Mouse (Mus musculus) embryo, embryonic 10.5 days (tissue): ENCODE data around the gene Crat.

ENCODE experiments used
- DNase-seq: peaks from one replicate; pipeline ENCODE4 v3.0.0-alpha.2; 2015; ENCODE audit warnings: low spot score

Crat gene

DNA sequence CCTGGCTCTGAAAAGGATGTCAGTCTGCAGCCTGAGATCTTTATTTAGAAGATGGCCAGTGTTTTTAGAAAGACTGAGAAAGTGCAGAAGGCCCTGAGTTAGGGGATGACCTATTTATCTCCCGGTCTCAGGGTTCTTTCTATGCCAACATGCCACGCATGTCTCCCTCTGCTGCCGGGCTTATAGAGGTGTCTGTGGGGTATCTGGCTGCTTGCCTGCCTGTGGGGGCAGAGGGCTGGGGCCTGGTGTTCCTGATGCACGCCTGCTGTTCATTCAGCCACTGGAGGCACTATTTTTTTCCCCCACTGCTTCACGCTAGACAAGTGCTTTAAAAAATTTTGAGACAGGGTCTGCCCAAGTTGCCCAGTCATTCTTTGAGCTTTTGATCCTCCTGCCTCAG, 49.4 kb downstream of the Crat start:
- DNase-seq: no peak

DNA sequence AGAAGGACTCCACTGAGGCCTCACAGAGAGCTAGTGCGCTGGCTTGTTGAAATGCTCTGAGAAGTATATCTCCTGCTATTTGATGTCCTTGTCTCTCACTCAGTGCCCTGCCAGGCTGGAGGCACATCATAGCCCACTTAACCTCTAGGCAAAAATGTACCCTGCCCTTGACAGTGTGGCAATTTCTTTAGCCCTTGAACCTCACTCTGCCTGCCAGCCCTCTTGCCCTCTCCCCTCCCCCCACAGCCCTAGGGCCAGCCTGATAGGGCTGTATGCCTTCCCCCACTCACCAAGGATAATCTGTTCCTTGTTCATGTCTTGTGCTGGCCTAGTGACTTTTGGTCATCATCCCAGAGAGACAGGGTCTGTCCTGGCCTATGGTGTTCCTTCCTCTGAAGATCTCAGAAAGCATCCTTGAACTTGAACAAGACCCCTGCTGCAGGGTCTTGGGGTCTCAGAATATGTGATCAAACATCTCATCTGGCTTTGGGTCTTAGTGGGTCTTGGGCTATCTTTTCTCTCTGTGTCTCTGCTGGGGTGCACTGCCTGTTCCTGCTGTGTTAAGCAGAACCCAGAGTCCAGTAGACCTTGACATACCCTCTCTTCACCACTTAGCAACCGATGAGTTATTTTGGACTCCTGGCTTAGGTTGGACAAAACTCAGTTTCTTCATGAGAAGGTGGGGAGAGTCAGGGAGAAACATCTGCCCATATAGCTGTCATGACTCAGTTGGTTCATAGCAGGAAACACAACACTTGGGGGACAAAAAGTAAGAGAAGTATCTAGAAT, 50.1 kb downstream of the Crat start:
- no peak for DNase-seq

DNA sequence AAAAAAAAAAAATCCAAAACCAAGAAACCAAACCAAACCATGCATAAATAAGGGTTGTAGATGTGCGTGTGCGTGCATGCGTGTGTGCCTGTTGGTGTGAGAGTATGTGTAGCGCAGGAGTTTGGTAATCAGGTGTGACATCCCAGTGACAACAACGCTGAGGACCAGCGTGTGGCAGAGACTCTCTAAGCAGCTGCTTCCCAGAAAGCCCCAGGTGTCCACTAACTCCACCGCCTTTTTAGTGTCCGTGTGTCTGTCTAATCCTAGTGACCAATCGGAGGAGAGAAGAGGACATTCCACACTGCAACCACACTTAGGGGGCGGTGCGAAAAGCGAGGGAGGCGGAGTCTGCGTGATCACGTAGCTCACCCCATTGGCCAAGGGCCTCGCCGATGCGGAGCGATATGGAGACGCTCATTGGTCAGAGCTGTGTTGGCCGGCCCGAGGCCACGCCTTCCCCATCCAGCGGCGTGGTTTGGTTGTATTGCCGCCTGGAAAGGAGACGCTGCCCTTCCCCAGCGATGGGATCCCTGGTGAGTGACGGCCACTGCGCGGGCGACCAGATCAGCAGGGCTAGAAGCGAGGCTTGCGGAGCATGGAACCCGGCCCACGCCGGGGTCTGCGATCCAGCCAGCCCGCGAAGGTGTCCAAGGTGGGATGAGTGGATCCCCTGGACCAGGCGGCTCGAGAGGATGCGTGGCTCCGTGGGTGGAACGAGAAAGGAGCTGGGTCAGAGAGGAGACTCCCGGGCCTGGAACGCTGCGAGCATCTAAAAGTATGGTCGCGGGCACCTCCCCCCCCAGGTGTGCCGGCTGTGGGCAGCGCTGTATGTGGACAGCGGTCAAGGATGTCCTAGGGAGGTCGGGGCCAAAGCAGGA, 51.6 kb downstream of the Crat start, which contains the start of gene Miga2:
TSS of gene Miga2 (plus strand) at position 461 of the 878 bp plus-strand sequence.
- peak; percentile 100 for DNase-seq

DNA sequence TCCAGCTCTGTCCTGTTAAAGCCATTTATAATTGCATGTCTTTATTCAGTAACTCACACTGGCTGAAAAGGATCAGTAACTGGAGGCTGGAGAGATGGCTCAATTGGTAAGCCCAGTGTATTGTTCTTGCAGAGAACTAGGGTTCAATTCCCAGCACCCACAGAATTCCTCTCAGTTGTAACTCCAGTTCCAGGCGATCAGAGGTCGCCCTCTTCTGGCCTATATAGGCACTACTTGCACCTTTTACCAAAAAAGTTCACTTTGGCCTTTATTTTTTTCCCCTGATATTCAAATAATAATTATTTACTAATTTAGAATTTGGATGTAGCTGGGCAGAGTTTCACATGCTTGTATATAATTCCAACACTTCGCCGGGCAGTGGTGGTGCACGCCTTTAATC, 52.7 kb downstream of the Crat start:
- DNase-seq: peak; percentile 22

DNA sequence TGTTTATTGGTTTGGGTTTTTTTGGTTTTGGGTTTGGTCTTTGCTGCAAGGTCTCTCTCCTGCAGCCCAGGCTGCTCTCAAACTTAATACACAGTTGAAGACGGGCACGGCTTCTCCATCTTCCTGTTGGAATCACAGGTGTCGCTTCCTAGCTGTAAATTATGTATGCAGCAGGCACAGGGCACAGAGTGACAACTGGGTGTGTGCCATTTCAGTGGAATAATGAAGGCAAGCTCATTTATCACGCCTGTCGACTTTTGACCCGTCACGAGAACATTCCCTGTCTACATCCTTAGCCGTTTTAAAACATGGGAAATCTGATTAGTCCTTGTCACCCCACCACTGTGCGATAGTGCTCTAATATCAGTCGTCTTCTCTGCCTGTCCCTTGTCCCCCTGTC, 55.0 kb downstream of the Crat start:
- no peak for DNase-seq

DNA sequence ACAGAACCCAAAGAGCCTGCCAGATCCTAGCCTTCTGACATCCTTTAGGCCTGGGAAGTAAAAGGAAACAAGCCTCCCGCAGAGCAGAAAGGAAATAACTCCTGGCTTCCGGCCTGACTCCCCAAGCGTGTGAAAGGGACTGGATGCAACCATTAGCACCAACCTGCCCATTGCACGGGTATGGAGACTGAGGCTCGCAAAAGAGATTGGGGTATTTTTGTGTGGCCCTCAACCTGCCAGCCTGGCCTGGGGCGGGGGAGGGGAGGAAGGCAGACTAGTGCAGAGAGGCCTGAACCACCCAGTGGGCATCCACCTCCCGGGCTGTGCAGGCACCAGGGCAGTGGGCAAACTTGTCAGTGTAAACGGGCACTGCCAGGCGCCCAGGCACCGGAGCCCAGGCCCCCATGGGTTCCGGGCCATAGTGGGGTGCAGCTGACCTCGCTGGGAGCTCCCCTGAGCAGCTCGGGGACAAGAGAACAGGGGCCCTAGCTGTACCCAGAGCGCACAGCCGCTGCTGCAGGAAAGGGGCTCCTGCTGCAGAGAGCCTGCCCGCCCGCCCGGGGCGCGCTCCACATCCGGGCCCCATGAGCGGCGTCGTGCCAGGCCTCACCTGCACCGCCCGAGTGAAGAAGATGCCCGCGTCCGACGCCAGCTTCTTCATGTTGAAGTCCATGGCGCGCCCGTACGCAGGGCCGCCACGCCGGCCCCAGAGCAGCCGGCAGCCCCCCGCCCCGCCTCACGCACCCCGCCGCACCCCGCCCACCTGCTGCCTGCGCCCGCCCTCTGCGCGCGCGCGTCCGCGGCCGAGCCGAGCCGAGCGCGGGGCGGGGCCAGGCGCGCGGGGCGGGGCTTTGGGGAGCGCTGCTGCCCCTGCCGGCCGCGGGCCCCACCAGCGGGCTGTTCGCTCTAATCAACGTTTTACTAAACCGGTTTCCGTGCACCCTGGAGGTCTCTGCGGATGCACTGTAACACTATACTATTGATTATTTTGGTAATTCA, 56.8 kb downstream of the Crat start, which contains the start of gene Sh3glb2:
TSS of gene Sh3glb2 (minus strand) at position 805 of the 999 bp plus-strand sequence.
- peak; percentile 91 for DNase-seq

DNA sequence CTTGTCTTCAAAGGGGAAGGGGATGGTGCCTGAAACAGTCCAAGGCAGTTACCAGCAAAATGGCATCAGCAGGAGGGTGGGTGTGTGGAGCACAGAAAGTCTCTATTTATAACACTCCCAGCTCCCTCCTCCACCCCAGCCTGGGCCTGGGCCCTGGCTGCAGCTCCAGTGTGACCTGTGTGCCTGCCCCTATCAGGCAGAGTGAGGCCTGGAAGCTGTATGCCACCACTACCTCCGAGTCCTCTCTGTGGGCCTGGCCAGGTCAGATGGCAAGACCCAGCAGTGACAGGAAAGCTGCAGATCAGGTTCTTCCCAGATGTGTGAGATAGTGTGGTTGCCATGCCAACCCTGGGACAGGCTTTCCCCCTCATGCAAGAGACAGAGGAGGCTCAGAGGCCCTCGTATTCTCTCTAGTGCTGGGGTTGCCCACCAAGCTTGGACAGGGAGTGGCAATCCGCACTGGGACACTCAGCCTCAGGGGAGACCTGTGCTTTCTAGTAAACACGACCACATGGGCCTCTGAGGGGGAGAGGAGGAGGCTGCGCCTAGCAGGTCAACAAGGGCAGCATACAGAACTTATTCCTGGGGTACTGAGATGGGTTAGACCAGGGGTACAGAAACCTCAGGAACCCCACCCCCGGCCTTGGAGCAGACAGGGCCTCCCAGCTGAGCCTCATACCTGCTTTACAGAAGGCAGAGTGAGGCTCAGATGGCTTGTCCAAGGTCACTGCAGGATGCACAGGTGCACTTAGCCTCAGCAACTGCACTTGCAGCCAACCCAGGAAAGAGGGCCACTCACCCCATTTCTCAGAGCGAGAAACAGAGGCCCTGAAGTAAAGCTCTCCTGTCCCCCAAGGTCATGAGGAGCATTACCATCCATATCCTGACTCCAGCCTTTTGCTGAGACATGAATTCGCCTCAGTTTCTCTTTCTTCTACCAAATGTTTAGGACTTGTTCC, 57.8 kb downstream of the Crat start:
- DNase-seq: peak; percentile 55

DNA sequence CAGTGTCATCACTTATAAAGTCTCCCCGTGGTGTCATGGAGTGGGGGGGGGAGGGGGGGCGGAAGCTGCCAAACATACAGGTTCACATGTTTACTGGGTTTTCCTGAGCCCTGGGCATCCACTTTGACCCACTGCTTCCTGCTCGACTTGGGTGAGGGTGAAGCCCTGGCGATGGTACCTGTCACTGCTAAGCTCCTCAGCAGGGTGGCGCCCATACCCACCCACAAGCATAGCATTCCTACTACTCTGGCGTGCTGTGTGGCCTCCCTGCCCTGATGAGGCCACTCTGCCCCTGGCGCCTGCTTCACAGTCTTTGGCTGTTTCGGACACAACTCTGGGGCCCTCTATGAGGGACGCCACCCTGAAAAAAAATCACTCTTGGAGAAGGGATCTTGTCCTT, 58.7 kb downstream of the Crat start:
- DNase-seq: no peak

DNA sequence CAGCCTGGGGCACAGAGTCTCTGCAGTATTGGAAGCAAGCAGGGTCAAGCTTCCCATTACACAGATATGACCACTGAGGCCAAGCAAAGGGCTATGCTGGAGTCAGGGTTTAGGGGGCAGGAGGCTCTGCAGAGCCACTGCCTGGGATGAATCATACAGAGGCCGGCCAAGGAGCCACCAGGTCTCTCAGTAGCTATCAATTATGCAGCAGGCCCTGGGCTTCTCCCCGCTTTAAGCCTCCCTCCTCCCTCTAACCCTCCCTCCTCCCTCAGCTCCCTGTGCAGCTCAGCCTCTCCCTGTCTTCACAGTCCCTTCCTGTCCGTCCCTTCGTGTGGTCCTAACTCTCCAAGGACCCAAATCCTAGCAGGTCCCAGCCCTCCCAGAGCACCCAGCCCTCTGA, 59.3 kb downstream of the Crat start:
- no peak for DNase-seq

DNA sequence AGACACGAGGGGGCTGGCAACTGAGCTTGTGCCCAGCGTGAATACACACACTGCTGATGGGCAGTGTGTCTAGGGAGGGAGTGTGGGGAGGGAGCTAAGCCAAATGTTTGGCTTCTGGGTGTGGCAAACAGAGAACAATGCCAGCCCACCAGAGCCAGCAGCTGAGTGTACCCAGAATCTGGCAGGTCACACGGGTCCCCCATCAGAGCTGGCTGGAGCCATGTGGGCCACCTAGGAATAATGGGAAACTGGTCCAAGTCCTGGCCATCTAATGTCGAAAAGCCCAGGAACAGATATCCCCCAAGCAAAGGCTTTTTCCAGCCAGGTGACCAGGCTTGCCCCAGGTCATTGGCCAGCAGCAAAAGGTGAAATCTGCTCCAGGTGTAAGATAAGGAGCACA, 59.8 kb downstream of the Crat start:
- no peak for DNase-seq

DNA sequence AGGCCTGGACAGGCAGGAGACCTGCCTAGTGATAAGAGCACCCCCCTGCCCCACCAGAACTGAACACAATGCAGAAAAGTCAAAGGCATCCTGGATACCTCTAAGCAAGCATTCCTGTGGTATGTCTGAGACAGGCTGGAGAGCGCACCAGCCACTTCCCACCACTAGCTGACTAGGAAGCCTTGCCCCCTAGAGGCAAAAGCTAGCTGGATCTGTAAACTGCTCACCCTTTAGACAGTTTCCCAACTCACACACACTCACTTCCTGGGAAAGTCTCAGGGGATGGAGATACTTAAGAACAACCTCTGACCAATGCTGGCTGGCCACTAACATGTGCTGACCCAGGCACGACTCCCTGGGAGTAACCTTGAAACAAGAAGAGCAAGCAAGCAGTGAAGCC, 64.5 kb downstream of the Crat start:
- no peak for DNase-seq
